Mouse (Mus musculus): ENCODE results near the gene Zfp493. TPM values are rescaled to one million over a fixed set of nuclear protein-coding genes. Genes with fewer than 3 reads are reported as not detected.
"Not testable (repeated sequence)": the region's sequence is repeated elsewhere in the genome, so short reads cannot be mapped to it uniquely, and the experiment has no call there.

Zfp493 gene
- total and polyA plus RNA-seq, 2 experiments from 2014 or later = 1.3 to 7.6 TPM

GRCm38 (mm10) chr13:67813710-67814660 lies 34.5 kb downstream of the Zfp493 start, which contains the start of gene Zfp273:
Zfp273 (plus strand) TSS chr13:67813740.
- Histone ChIP-seq H3K9me3 (ENCODE audit: low read length) (peaks cover 5% of the 10 kb centered on the region; the same call in 1 of the 2 replicates), H3K36me3 (ENCODE audit: insufficient read depth) (peaks cover 3% of the 10 kb centered on the region; the same call in 1 of the 2 replicates), H3K27me3 (ENCODE audit: insufficient read depth, low read length) (no peaks in the 10 kb centered on the region), H3K4me3 (ENCODE audit: low read depth, low read length) (peak within 1 kb of the TSS; percentile 86), H3K27ac (ENCODE audit: low read depth, low read length) (peak within 1 kb of the TSS; percentile 82), H3K9ac (peak within 1 kb of the TSS; percentile 78), H3K4me1 (ENCODE audit: insufficient read depth) (no peaks in the 10 kb centered on the region), H3K4me2 (ENCODE audit: low read depth) (peak within 1 kb of the TSS; percentile 74)
- peak; percentile 83 for DNase-seq
- WGBS = 4% methylated on average over 31 of the region's 31 CpGs
- ATAC-seq = peak; percentile 98
- no peak for TF ChIP-seq CTCF (IDR thresholded peaks at IDR 0.05; ENCODE audit: low read depth)

- WGBS = 80% methylated on average over 1 of the region's 1 CpGs
- ATAC-seq = no peak
Measured at GRCm38 (mm10) chr13:67818636-67819035, 39.1 kb downstream of the Zfp493 start.

GRCm38 (mm10) chr13:67830911-67831336 lies 51.4 kb downstream of the Zfp493 start, which contains the start of gene Gm10037:
Gm10037 (plus strand) TSS chr13:67831106.
- DNase-seq (peak; percentile 84), ATAC-seq (peak; percentile 84)
- Histone ChIP-seq H3K4me2 (ENCODE audit: low read depth) (peak within 1 kb of the TSS; percentile 71), H3K9me3 (ENCODE audit: low read length) (peaks cover 7% of the 10 kb centered on the region; the same call in 1 of the 2 replicates), H3K36me3 (ENCODE audit: insufficient read depth) (peaks cover 7% of the 10 kb centered on the region), H3K4me1 (ENCODE audit: insufficient read depth) (no peaks in the 10 kb centered on the region), H3K27ac (ENCODE audit: low read depth, low read length) (no peak within 1 kb of the TSS), H3K27me3 (ENCODE audit: insufficient read depth, low read length) (no peaks in the 10 kb centered on the region), H3K4me3 (ENCODE audit: low read depth, low read length) (peak within 1 kb of the TSS; percentile 58), H3K9ac (peak within 1 kb of the TSS; percentile 61)
- TF ChIP-seq CTCF (IDR thresholded peaks at IDR 0.05; ENCODE audit: low read depth) = no peak
- 3% methylated on average over 14 of the region's 14 CpGs for WGBS

More at GRCm38 (mm10) chr13:67818636-67819035, 39.1 kb downstream of the Zfp493 start:
- Histone ChIP-seq H3K4me2 (ENCODE audit: low read depth) (no peak overlapping the region), H3K4me1 (ENCODE audit: insufficient read depth) (no peaks in the 10 kb centered on the region), H3K36me3 (ENCODE audit: insufficient read depth) (peaks cover 6% of the 10 kb centered on the region; the same call in 1 of the 2 replicates), H3K9me3 (ENCODE audit: low read length) (peaks cover 15% of the 10 kb centered on the region; the same call in 1 of the 2 replicates), H3K4me3 (ENCODE audit: low read depth, low read length) (no peak overlapping the region), H3K9ac (no peak overlapping the region), H3K27me3 (ENCODE audit: insufficient read depth, low read length) (no peaks in the 10 kb centered on the region), H3K27ac (ENCODE audit: low read depth, low read length) (no peak overlapping the region)
- no peak for TF ChIP-seq CTCF (IDR thresholded peaks at IDR 0.05; ENCODE audit: low read depth)
- no peak for DNase-seq

- not testable (repeated sequence) for H3K36me3 ChIP-seq (ENCODE audit: insufficient read depth); H3K9ac ChIP-seq; H3K9me3 ChIP-seq (ENCODE audit: low read length); DNase-seq; H3K4me2 ChIP-seq (ENCODE audit: low read depth); H3K4me3 ChIP-seq (ENCODE audit: low read depth, low read length); H3K27ac ChIP-seq (ENCODE audit: low read depth, low read length); H3K4me1 ChIP-seq (ENCODE audit: insufficient read depth); H3K27me3 ChIP-seq (ENCODE audit: insufficient read depth, low read length)
- peak; percentile 43 for TF ChIP-seq CTCF (IDR thresholded peaks at IDR 0.05; ENCODE audit: low read depth)
- ATAC-seq = peak; percentile 33; the same call in 1 of the 2 replicates
Measured at GRCm38 (mm10) chr13:67833137-67833536, 53.6 kb downstream of the Zfp493 start.

Other genes with a start within 250 kb of the Zfp493 start
- 19.3 and 20.9 TPM in 2 replicates for gene Zfp748, start 225.9 kb upstream of the Zfp493 start, total RNA-seq (2014; rRNA removed)
- gene Zfp748, start 225.9 kb upstream of the Zfp493 start, polyA plus RNA-seq (2015; fragmentation: Nextera tagmentation; extraction: Ambion mirVana) = 6.8 and 7.1 TPM in 2 replicates
- gene Zfp729b, start 170.0 kb upstream of the Zfp493 start, total RNA-seq (2014; rRNA removed) = 17.9 and 18.9 TPM in 2 replicates
- 4.2 and 4.3 TPM in 2 replicates for gene Zfp729b, start 170.0 kb upstream of the Zfp493 start, polyA plus RNA-seq (2015; fragmentation: Nextera tagmentation; extraction: Ambion mirVana)
- gene Gm49345, start 141.9 kb upstream of the Zfp493 start, total RNA-seq (2014; rRNA removed) = not detected in 2 replicates
- gene Gm49345, start 141.9 kb upstream of the Zfp493 start, polyA plus RNA-seq (2015; fragmentation: Nextera tagmentation; extraction: Ambion mirVana) = 1.7 and 2.2 TPM in 2 replicates
- 7.8 and 9.1 TPM in 2 replicates for gene Zfp729a, start 141.9 kb upstream of the Zfp493 start, total RNA-seq (2014; rRNA removed)
- 2.6 and 3.1 TPM in 2 replicates for gene Zfp729a, start 141.9 kb upstream of the Zfp493 start, polyA plus RNA-seq (2015; fragmentation: Nextera tagmentation; extraction: Ambion mirVana)
- gene Zfp738, start 92.6 kb upstream of the Zfp493 start, total RNA-seq (2014; rRNA removed) = 18.6 and 20.5 TPM in 2 replicates
- gene Zfp738, start 92.6 kb upstream of the Zfp493 start, polyA plus RNA-seq (2015; fragmentation: Nextera tagmentation; extraction: Ambion mirVana) = 5.9 and 7.5 TPM in 2 replicates
- gene Zfp65, start 50.5 kb upstream of the Zfp493 start, total RNA-seq (2014; rRNA removed) = 23.5 and 24.1 TPM in 2 replicates
- gene Zfp65, start 50.5 kb upstream of the Zfp493 start, polyA plus RNA-seq (2015; fragmentation: Nextera tagmentation; extraction: Ambion mirVana) = 3.0 and 5.6 TPM in 2 replicates
- gene Zfp85, start 24.5 kb upstream of the Zfp493 start, total RNA-seq (2014; rRNA removed) = 11.5 and 12.1 TPM in 2 replicates
- 3.8 and 4.1 TPM in 2 replicates for gene Zfp85, start 24.5 kb upstream of the Zfp493 start, polyA plus RNA-seq (2015; fragmentation: Nextera tagmentation; extraction: Ambion mirVana)
- 14.5 and 14.7 TPM in 2 replicates for gene Zfp273, start 34.0 kb downstream of the Zfp493 start, total RNA-seq (2014; rRNA removed)
- gene Zfp273, start 34.0 kb downstream of the Zfp493 start, polyA plus RNA-seq (2015; fragmentation: Nextera tagmentation; extraction: Ambion mirVana) = 7.4 and 8.7 TPM in 2 replicates
- gene Gm10037, start 51.4 kb downstream of the Zfp493 start, total RNA-seq (2014; rRNA removed) = 3.4 and 4.3 TPM in 2 replicates
- gene Gm10037, start 51.4 kb downstream of the Zfp493 start, polyA plus RNA-seq (2015; fragmentation: Nextera tagmentation; extraction: Ambion mirVana) = 4.4 and 5.8 TPM in 2 replicates
- gene BC048507, start 83.6 kb downstream of the Zfp493 start, total RNA-seq (2014; rRNA removed) = not detected in 2 replicates
- not detected in 2 replicates for gene BC048507, start 83.6 kb downstream of the Zfp493 start, polyA plus RNA-seq (2015; fragmentation: Nextera tagmentation; extraction: Ambion mirVana)